Mouse (Mus musculus): ENCODE measurements around the gene Rab8a. TPM values are rescaled to one million over a fixed set of nuclear protein-coding genes. Genes with fewer than 3 reads are reported as not detected.

Gene Rab8a
- polyA plus RNA-seq, 1 experiment from 2014 or later: 104 TPM

- Histone ChIP-seq H3K4me3 (ENCODE audit: low read depth, low read length) (no peak overlapping the region), H3K27ac (ENCODE audit: low read depth) (no peak overlapping the region), H3K27me3 (replicated peaks; ENCODE audit: control insufficient read depth, insufficient read depth, low read length) (no peaks in the 10 kb centered on the region), H3K4me1 (replicated peaks; ENCODE audit: control insufficient read depth, insufficient read depth, low read length) (peaks cover 16% of the 10 kb centered on the region), H3K36me3 (ENCODE audit: control insufficient read depth, insufficient read depth, low read length) (peaks cover 13% of the 10 kb centered on the region), H3K9me3 (ENCODE audit: control insufficient read depth, low read length) (no peaks in the 10 kb centered on the region), H3K9ac (ENCODE audit: low read length) (no peak overlapping the region), H3K4me2 (ENCODE audit: low read length) (no peak overlapping the region)
- 75% methylated on average over 2 of the region's 2 CpGs for WGBS
- DNase-seq (ENCODE audit: low spot score) (no peak), ATAC-seq (replicated peaks; ENCODE audit: low FRiP score, low TSS enrichment, low read depth) (no peak)
Observed at GRCm38 (mm10) chr8:72158096-72158495, 2.9 kb upstream of the Rab8a start.

GRCm38 (mm10) chr8:72158726-72159125, 2.3 kb upstream of the Rab8a start:
- no peak overlapping the region for H3K9ac ChIP-seq (ENCODE audit: low read length)

GRCm38 (mm10) chr8:72160007-72160406, 993 bp upstream of the Rab8a start:
- peak overlapping the region; percentile 37 for H3K4me3 ChIP-seq (ENCODE audit: low read depth, low read length)
- DNase-seq (ENCODE audit: low spot score) (no peak), ATAC-seq (replicated peaks; ENCODE audit: low FRiP score, low TSS enrichment, low read depth) (no peak)
- peaks cover 9% of the 10 kb centered on the region for H3K36me3 ChIP-seq (ENCODE audit: control insufficient read depth, insufficient read depth, low read length)
- no peaks in the 10 kb centered on the region for H3K9me3 ChIP-seq (ENCODE audit: control insufficient read depth, low read length)
- peak overlapping the region; percentile 53 for H3K4me2 ChIP-seq (ENCODE audit: low read length)
- H3K9ac ChIP-seq (ENCODE audit: low read length): 0 out of 2 replicates have a peak overlapping the region, but pooled peaks have one; percentile 32
- no peak overlapping the region for H3K27ac ChIP-seq (ENCODE audit: low read depth)
- WGBS: 68% methylated on average over 3 of the region's 3 CpGs
- peaks cover 16% of the 10 kb centered on the region for H3K4me1 ChIP-seq (replicated peaks; ENCODE audit: control insufficient read depth, insufficient read depth, low read length)
- no peaks in the 10 kb centered on the region for H3K27me3 ChIP-seq (replicated peaks; ENCODE audit: control insufficient read depth, insufficient read depth, low read length)

More at GRCm38 (mm10) chr8:72158726-72159125, 2.3 kb upstream of the Rab8a start:
- H3K4me3 ChIP-seq (ENCODE audit: low read depth, low read length): no peak overlapping the region
- peaks cover 7% of the 10 kb centered on the region for H3K36me3 ChIP-seq (ENCODE audit: control insufficient read depth, insufficient read depth, low read length)
- DNase-seq (ENCODE audit: low spot score) (no peak), ATAC-seq (replicated peaks; ENCODE audit: low FRiP score, low TSS enrichment, low read depth) (no peak)
- no peaks in the 10 kb centered on the region for H3K9me3 ChIP-seq (ENCODE audit: control insufficient read depth, low read length)
- no peak overlapping the region for H3K27ac ChIP-seq (ENCODE audit: low read depth)
- H3K4me2 ChIP-seq (ENCODE audit: low read length): no peak overlapping the region
- WGBS: 87% methylated on average over 3 of the region's 3 CpGs
- H3K27me3 ChIP-seq (replicated peaks; ENCODE audit: control insufficient read depth, insufficient read depth, low read length): no peaks in the 10 kb centered on the region
- peaks cover 16% of the 10 kb centered on the region for H3K4me1 ChIP-seq (replicated peaks; ENCODE audit: control insufficient read depth, insufficient read depth, low read length)

- Histone ChIP-seq H3K9ac (ENCODE audit: low read length) (no peak overlapping the region), H3K27me3 (replicated peaks; ENCODE audit: control insufficient read depth, insufficient read depth, low read length) (no peaks in the 10 kb centered on the region), H3K27ac (ENCODE audit: low read depth) (no peak overlapping the region), H3K4me3 (ENCODE audit: low read depth, low read length) (no peak overlapping the region), H3K36me3 (ENCODE audit: control insufficient read depth, insufficient read depth, low read length) (peaks cover 12% of the 10 kb centered on the region), H3K4me1 (replicated peaks; ENCODE audit: control insufficient read depth, insufficient read depth, low read length) (peaks cover 16% of the 10 kb centered on the region), H3K4me2 (ENCODE audit: low read length) (no peak overlapping the region), H3K9me3 (ENCODE audit: control insufficient read depth, low read length) (no peaks in the 10 kb centered on the region)
- no peak for DNase-seq (ENCODE audit: low spot score)
- ATAC-seq (replicated peaks; ENCODE audit: low FRiP score, low TSS enrichment, low read depth): no peak
Observed at GRCm38 (mm10) chr8:72162821-72163220, 1.8 kb downstream of the Rab8a start.

GRCm38 (mm10) chr8:72169098-72169668, 8.2 kb downstream of the Rab8a start:
- Histone ChIP-seq H3K9me3 (ENCODE audit: control insufficient read depth, low read length) (no peaks in the 10 kb centered on the region), H3K9ac (ENCODE audit: low read length) (no peak overlapping the region), H3K4me3 (ENCODE audit: low read depth, low read length) (no peak overlapping the region), H3K4me1 (replicated peaks; ENCODE audit: control insufficient read depth, insufficient read depth, low read length) (no peaks in the 10 kb centered on the region), H3K36me3 (ENCODE audit: control insufficient read depth, insufficient read depth, low read length) (peaks cover 70% of the 10 kb centered on the region), H3K4me2 (ENCODE audit: low read length) (no peak overlapping the region), H3K27ac (ENCODE audit: low read depth) (no peak overlapping the region), H3K27me3 (replicated peaks; ENCODE audit: control insufficient read depth, insufficient read depth, low read length) (no peaks in the 10 kb centered on the region)
- WGBS: 91% methylated on average over 3 of the region's 3 CpGs
- ATAC-seq (replicated peaks; ENCODE audit: low FRiP score, low TSS enrichment, low read depth): no peak
- DNase-seq (ENCODE audit: low spot score): no peak

GRCm38 (mm10) chr8:72169681-72170249, 8.8 kb downstream of the Rab8a start:
- H3K27me3 ChIP-seq (replicated peaks; ENCODE audit: control insufficient read depth, insufficient read depth, low read length): no peaks in the 10 kb centered on the region
- no peak overlapping the region for H3K4me2 ChIP-seq (ENCODE audit: low read length)
- 76% methylated on average over 3 of the region's 3 CpGs for WGBS
- H3K4me1 ChIP-seq (replicated peaks; ENCODE audit: control insufficient read depth, insufficient read depth, low read length): no peaks in the 10 kb centered on the region
- peaks cover 70% of the 10 kb centered on the region for H3K36me3 ChIP-seq (ENCODE audit: control insufficient read depth, insufficient read depth, low read length)
- no peak overlapping the region for H3K9ac ChIP-seq (ENCODE audit: low read length)
- H3K9me3 ChIP-seq (ENCODE audit: control insufficient read depth, low read length): no peaks in the 10 kb centered on the region
- DNase-seq (ENCODE audit: low spot score) (no peak), ATAC-seq (replicated peaks; ENCODE audit: low FRiP score, low TSS enrichment, low read depth) (no peak)
- H3K4me3 ChIP-seq (ENCODE audit: low read depth, low read length): no peak overlapping the region
- H3K27ac ChIP-seq (ENCODE audit: low read depth): no peak overlapping the region

GRCm38 (mm10) chr8:72177346-72177925, 16.4 kb downstream of the Rab8a start:
- Histone ChIP-seq H3K27me3 (replicated peaks; ENCODE audit: control insufficient read depth, insufficient read depth, low read length) (no peaks in the 10 kb centered on the region), H3K27ac (ENCODE audit: low read depth) (no peak overlapping the region), H3K9me3 (ENCODE audit: control insufficient read depth, low read length) (no peaks in the 10 kb centered on the region), H3K4me3 (ENCODE audit: low read depth, low read length) (no peak overlapping the region), H3K9ac (ENCODE audit: low read length) (no peak overlapping the region), H3K4me2 (ENCODE audit: low read length) (no peak overlapping the region), H3K4me1 (replicated peaks; ENCODE audit: control insufficient read depth, insufficient read depth, low read length) (no peaks in the 10 kb centered on the region), H3K36me3 (ENCODE audit: control insufficient read depth, insufficient read depth, low read length) (peaks cover 94% of the 10 kb centered on the region)
- ATAC-seq (replicated peaks; ENCODE audit: low FRiP score, low TSS enrichment, low read depth) (0 out of 2 replicates have a peak, but pooled peaks have one; percentile 28), DNase-seq (ENCODE audit: low spot score) (peak; percentile 80)
- WGBS: 62% methylated on average over 5 of the region's 5 CpGs

GRCm38 (mm10) chr8:72183554-72184202, 22.7 kb downstream of the Rab8a start:
- Histone ChIP-seq H3K4me3 (ENCODE audit: low read depth, low read length) (no peak overlapping the region), H3K4me2 (ENCODE audit: low read length) (no peak overlapping the region), H3K27me3 (replicated peaks; ENCODE audit: control insufficient read depth, insufficient read depth, low read length) (no peaks in the 10 kb centered on the region), H3K9me3 (ENCODE audit: control insufficient read depth, low read length) (no peaks in the 10 kb centered on the region), H3K4me1 (replicated peaks; ENCODE audit: control insufficient read depth, insufficient read depth, low read length) (no peaks in the 10 kb centered on the region), H3K9ac (ENCODE audit: low read length) (no peak overlapping the region), H3K27ac (ENCODE audit: low read depth) (no peak overlapping the region), H3K36me3 (ENCODE audit: control insufficient read depth, insufficient read depth, low read length) (peaks cover 35% of the 10 kb centered on the region)
- WGBS: 81% methylated on average over 2 of the region's 2 CpGs
- no peak for DNase-seq (ENCODE audit: low spot score)
- ATAC-seq (replicated peaks; ENCODE audit: low FRiP score, low TSS enrichment, low read depth): 0 out of 2 replicates have a peak, but pooled peaks have one; percentile 12
